Mouse (Mus musculus) neural tube, embryonic 13.5 days (tissue): ENCODE data around the gene Vti1a. TPM values are rescaled to one million over a fixed set of nuclear protein-coding genes. Genes with fewer than 3 reads are reported as not detected.
A peak's percentile ranks its signal among the peaks of the same experiment; 100 is the strongest.

Experiments used
- ATAC-seq: fragments of 200-750 bp; cut with Nextera tagmentation; 2 replicates; pipeline ENCODE4 v1.8.0; 2017; ENCODE audit warnings: low read depth, mild to moderate bottlenecking, moderate TSS enrichment, moderate library complexity
- H3K27ac ChIP-seq: fragments of 300-500 bp; sonication (generic); replicated peaks from 2 replicates; pipeline ENCODE4 v1.5.1; 2015; ENCODE audit warnings: moderate library complexity, mild to moderate bottlenecking, inconsistent platforms
- H3K27me3 ChIP-seq: fragments of 300-500 bp; sonication (generic); 2 replicates; pipeline ENCODE4 v1.6.1; 2015; ENCODE audit warnings: mild to moderate bottlenecking, inconsistent platforms
- H3K36me3 ChIP-seq: fragments of 300-500 bp; sonication (generic); 2 replicates; pipeline ENCODE4 v1.6.1; 2015; ENCODE audit warnings: mild to moderate bottlenecking, inconsistent platforms
- H3K4me1 ChIP-seq: fragments of 300-500 bp; sonication (generic); replicated peaks from 2 replicates; pipeline ENCODE4 v1.6.1; 2015; ENCODE audit warnings: inconsistent platforms
- H3K4me2 ChIP-seq: fragments of 300-500 bp; sonication (generic); 2 replicates; pipeline ENCODE4 v1.6.1; 2015; ENCODE audit warnings: inconsistent platforms, mild to moderate bottlenecking, moderate library complexity
- H3K4me3 ChIP-seq: fragments of 300-500 bp; sonication (generic); 2 replicates; pipeline ENCODE4 v1.5.1; 2015; ENCODE audit warnings: mild to moderate bottlenecking, inconsistent platforms
- H3K9ac ChIP-seq: fragments of 300-500 bp; sonication (generic); 2 replicates; pipeline ENCODE4 v1.6.1; 2015; ENCODE audit warnings: moderate library complexity, mild to moderate bottlenecking, inconsistent platforms
- H3K9me3 ChIP-seq: fragments of 300-500 bp; sonication (generic); 2 replicates; pipeline ENCODE4 v1.6.1; 2016; ENCODE audit warnings: inconsistent platforms
- whole genome bisulfite sequencing: fragments of 180-500 bp; shearing (Covaris S2); methylation state at CpG from one replicate; pipeline ENCODE4 v1.1.7; 2015; 5-methylcytosine and 5-hydroxymethylcytosine counted together
- polyA plus RNA-seq: library from polyadenylated mRNA; unstranded; fragments of >200 nt; fragmentation: Nextera tagmentation; extraction: Ambion mirVana; gene quantifications from 2 replicates; pipeline ENCODE4 v1.2.1, GENCODE M21; 2015

The Vti1a gene
- polyA plus RNA-seq, 1 experiment from 2014 or later, result 28.8 TPM

GRCm38 (mm10) chr19:55292210-55292850 lies 23.8 kb upstream of the Vti1a start:
- no peak for ATAC-seq
- 93% methylated on average over 2 of the region's 2 CpGs for WGBS
- no peaks in the 10 kb centered on the region for H3K27me3 ChIP-seq

GRCm38 (mm10) chr19:55293175-55293574 lies 22.9 kb upstream of the Vti1a start:
- H3K4me1 ChIP-seq, result no peaks in the 10 kb centered on the region
- WGBS, result 40% methylated on average over 4 of the region's 4 CpGs
- ATAC-seq, result no peak

More at GRCm38 (mm10) chr19:55292210-55292850, 23.8 kb upstream of the Vti1a start:
- Histone ChIP-seq H3K4me1 (no peaks in the 10 kb centered on the region), H3K9ac (no peak overlapping the region), H3K4me3 (no peak overlapping the region), H3K9me3 (no peaks in the 10 kb centered on the region), H3K4me2 (no peak overlapping the region), H3K27ac (no peak overlapping the region), H3K36me3 (peaks cover 40% of the 10 kb centered on the region)

GRCm38 (mm10) chr19:55295075-55295474 lies 21.0 kb upstream of the Vti1a start:
- no peak overlapping the region for H3K27ac ChIP-seq
- H3K9ac ChIP-seq, result no peak overlapping the region
- H3K4me3 ChIP-seq, result no peak overlapping the region
- H3K4me2 ChIP-seq, result no peak overlapping the region
- WGBS, result 94% methylated on average over 9 of the region's 9 CpGs
- H3K4me1 ChIP-seq, result no peaks in the 10 kb centered on the region
- H3K27me3 ChIP-seq, result no peaks in the 10 kb centered on the region
- peaks cover 49% of the 10 kb centered on the region for H3K36me3 ChIP-seq
- no peaks in the 10 kb centered on the region for H3K9me3 ChIP-seq
- no peak for ATAC-seq

More at GRCm38 (mm10) chr19:55293175-55293574, 22.9 kb upstream of the Vti1a start:
- Histone ChIP-seq H3K9me3 (no peaks in the 10 kb centered on the region), H3K4me2 (no peak overlapping the region), H3K27ac (no peak overlapping the region), H3K36me3 (peaks cover 40% of the 10 kb centered on the region), H3K27me3 (no peaks in the 10 kb centered on the region), H3K9ac (no peak overlapping the region), H3K4me3 (no peak overlapping the region)

DNA sequence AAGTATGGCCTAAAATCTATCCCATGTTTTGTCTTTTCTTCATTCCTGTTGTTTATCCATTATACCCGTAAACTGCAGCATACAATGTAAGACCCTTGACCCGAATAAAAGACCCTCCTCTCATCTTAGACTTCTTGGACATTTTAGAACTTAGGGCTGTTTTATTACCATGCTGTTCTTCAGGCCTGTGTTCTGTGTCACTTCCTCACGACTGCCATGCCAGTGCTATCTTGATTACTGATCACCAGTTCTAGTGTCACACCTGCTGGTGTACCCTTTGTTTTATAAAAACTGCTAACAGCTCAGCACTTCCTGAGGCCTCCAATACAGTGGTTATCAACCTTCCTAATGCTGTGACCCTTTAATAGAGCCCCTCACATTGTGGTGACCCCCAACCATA lies 20.5 kb upstream of the Vti1a start:
- no peak for ATAC-seq
- H3K4me2 ChIP-seq, result no peak overlapping the region
- no peak overlapping the region for H3K9ac ChIP-seq
- peaks cover 54% of the 10 kb centered on the region for H3K36me3 ChIP-seq
- no peak overlapping the region for H3K4me3 ChIP-seq
- no peaks in the 10 kb centered on the region for H3K4me1 ChIP-seq
- 83% methylated on average over 3 of the region's 3 CpGs for WGBS
- H3K27me3 ChIP-seq, result no peaks in the 10 kb centered on the region
- H3K27ac ChIP-seq, result no peak overlapping the region
- H3K9me3 ChIP-seq, result no peaks in the 10 kb centered on the region

- no peak overlapping the region for H3K4me2 ChIP-seq
- no peak for ATAC-seq
- H3K9me3 ChIP-seq, result no peaks in the 10 kb centered on the region
- no peak overlapping the region for H3K9ac ChIP-seq
- H3K4me3 ChIP-seq, result no peak overlapping the region
- H3K27ac ChIP-seq, result no peak overlapping the region
- no peaks in the 10 kb centered on the region for H3K4me1 ChIP-seq
- peaks cover 61% of the 10 kb centered on the region for H3K36me3 ChIP-seq
- WGBS, result 94% methylated on average over 2 of the region's 2 CpGs
- H3K27me3 ChIP-seq, result no peaks in the 10 kb centered on the region
Measured at GRCm38 (mm10) chr19:55296301-55296700, 19.8 kb upstream of the Vti1a start.

DNA sequence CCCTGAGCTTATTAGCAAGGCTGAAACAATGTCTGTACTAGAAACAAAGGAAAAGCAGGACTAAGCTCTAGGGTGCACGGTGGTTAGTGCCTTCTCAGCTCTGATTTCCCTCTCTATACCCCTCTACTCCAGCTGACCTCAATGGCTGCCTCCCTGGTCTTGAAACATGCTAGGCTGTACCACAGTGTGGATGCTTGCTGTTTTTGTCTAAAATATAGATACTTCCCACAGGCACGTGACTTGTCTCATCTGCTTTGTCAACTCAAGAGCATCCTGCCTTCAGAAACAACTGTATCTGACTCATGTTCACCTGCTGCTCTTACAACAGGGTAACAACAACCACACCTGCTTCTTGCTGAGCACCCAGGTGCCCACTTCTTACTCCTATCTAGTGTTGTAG lies 18.6 kb upstream of the Vti1a start:
- Histone ChIP-seq H3K4me1 (no peaks in the 10 kb centered on the region), H3K4me2 (no peak overlapping the region), H3K9ac (no peak overlapping the region), H3K9me3 (no peaks in the 10 kb centered on the region), H3K27me3 (no peaks in the 10 kb centered on the region), H3K4me3 (no peak overlapping the region), H3K27ac (no peak overlapping the region), H3K36me3 (peaks cover 73% of the 10 kb centered on the region)
- ATAC-seq, result no peak
- 98% methylated on average over 2 of the region's 2 CpGs for WGBS

DNA sequence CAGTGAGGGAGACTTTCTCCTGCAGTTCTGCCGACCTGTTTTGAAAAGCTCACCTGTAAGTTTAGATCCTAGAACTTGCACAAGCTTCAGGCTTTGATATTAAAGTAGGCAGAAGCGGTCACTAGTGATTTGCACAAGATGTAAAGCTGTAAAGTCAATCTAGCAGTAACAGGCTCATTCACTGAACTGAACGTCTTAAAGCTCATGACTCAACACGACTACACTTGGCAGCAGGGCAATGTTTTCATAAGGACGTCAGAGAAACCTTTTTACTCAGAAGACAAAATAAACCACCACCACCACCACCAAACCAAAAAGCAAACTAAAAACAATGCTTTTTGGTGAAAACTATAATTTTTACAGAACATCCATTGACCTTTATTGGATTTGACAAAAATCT lies 18.1 kb upstream of the Vti1a start:
- H3K4me1 ChIP-seq, result no peaks in the 10 kb centered on the region
- no peak overlapping the region for H3K9ac ChIP-seq
- H3K4me2 ChIP-seq, result no peak overlapping the region
- 89% methylated on average over 5 of the region's 5 CpGs for WGBS
- no peak overlapping the region for H3K4me3 ChIP-seq
- H3K9me3 ChIP-seq, result no peaks in the 10 kb centered on the region
- H3K27me3 ChIP-seq, result no peaks in the 10 kb centered on the region
- H3K27ac ChIP-seq, result no peak overlapping the region
- no peak for ATAC-seq
- H3K36me3 ChIP-seq, result peaks cover 78% of the 10 kb centered on the region

- Histone ChIP-seq H3K4me2 (no peak overlapping the region), H3K27me3 (no peaks in the 10 kb centered on the region), H3K9me3 (no peaks in the 10 kb centered on the region), H3K27ac (no peak overlapping the region), H3K36me3 (peaks cover 92% of the 10 kb centered on the region), H3K4me1 (no peaks in the 10 kb centered on the region), H3K9ac (no peak overlapping the region), H3K4me3 (no peak overlapping the region)
- 98% methylated on average over 1 of the region's 1 CpGs for WGBS
- ATAC-seq, result no peak
Measured at GRCm38 (mm10) chr19:55299378-55299777, 16.7 kb upstream of the Vti1a start.

GRCm38 (mm10) chr19:55300525-55300924 lies 15.6 kb upstream of the Vti1a start:
- Histone ChIP-seq H3K36me3 (peaks cover 84% of the 10 kb centered on the region), H3K27me3 (no peaks in the 10 kb centered on the region), H3K4me3 (no peak overlapping the region), H3K27ac (no peak overlapping the region), H3K9ac (no peak overlapping the region), H3K4me2 (no peak overlapping the region), H3K4me1 (no peaks in the 10 kb centered on the region), H3K9me3 (no peaks in the 10 kb centered on the region)
- WGBS, result 85% methylated on average over 3 of the region's 3 CpGs
- ATAC-seq, result no peak

DNA sequence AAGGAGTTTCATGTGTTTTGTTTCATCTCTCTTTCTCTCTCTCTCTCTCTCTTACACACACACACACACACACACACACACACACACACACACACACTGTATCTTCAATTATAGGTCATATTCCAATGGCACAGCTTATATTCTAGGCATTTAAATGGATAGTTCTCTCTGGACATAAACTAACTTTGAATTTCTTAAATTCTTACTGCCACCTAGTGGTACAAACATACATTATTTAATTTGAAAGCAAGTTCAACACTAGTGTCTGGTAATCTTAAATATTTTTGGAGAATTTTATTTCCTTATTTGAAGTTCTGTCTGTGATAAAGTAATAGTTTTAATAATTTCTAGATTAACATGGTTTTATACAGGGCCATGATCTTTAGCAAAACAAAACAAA lies 11.1 kb upstream of the Vti1a start:
- H3K27ac ChIP-seq, result no peak overlapping the region
- no peaks in the 10 kb centered on the region for H3K27me3 ChIP-seq
- H3K9me3 ChIP-seq, result no peaks in the 10 kb centered on the region
- H3K4me2 ChIP-seq, result no peak overlapping the region
- H3K36me3 ChIP-seq, result peaks cover 85% of the 10 kb centered on the region
- H3K4me1 ChIP-seq, result no peaks in the 10 kb centered on the region
- no peak overlapping the region for H3K9ac ChIP-seq
- H3K4me3 ChIP-seq, result no peak overlapping the region
- ATAC-seq, result no peak

- peaks cover 31% of the 10 kb centered on the region for H3K4me1 ChIP-seq
- H3K27ac ChIP-seq, result no peak overlapping the region
- H3K9ac ChIP-seq, result no peak overlapping the region
- no peak for ATAC-seq
- no peaks in the 10 kb centered on the region for H3K27me3 ChIP-seq
- no peak overlapping the region for H3K4me3 ChIP-seq
- no peaks in the 10 kb centered on the region for H3K9me3 ChIP-seq
- 93% methylated on average over 8 of the region's 8 CpGs for WGBS
- H3K36me3 ChIP-seq, result peaks cover 53% of the 10 kb centered on the region
- H3K4me2 ChIP-seq, result no peak overlapping the region
Measured at GRCm38 (mm10) chr19:55311874-55312273, 4.2 kb upstream of the Vti1a start.

DNA sequence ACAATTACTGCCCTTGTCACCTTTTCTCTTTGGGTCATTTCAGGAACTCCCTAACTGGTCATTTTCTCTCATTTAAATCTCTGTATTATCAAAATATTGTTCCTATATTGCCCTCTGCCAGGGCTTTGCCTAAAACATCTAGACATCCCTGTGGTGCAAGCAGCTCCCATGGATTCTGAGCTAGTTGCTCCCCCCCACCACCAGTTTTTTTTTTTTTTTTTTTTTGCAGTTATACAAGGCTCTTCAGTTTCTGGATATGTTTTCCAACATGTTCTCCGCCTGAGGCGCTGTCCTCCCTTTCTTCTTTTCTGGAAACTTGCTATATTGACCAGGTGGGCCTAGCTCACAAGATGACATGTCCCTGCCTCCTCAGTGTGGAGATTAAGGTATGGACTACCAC lies 2.4 kb upstream of the Vti1a start:
- no peak for ATAC-seq

DNA sequence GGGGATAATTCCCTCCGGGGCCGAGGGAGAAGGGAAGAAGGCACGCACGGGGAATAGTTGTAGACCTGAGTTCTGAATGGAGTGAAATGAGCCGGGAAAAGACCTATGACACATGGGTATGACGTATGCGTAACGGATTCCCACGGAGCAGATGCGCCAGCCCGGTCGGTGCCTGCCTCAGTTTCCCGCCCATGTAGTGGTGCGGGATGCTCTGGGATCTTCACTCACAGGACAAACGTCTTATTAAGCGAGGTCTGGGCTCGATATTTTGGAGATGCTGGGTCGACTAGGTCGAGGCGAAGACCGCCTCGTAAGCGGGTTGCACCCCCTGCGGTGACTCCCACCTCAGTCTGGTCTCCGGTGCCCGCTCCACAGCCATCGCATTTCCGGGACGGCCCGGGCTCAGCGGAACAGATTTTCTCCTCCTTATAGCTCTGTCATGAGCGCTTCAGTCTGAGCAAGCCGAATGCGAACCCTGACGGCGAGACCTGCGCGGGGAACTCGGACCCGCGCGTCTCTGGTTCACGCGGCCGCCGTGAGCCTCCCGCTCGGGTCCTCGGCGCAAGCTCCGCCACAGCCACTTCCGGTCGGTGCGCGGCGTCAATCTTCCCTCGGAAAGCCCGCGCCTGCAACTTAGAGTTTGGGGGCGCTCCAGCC lies 515 bp upstream of the Vti1a start, which contains the start of gene Zdhhc6:
Gene Zdhhc6 (minus strand): TSS at position 581 of the 657 bp plus-strand sequence.
- Histone ChIP-seq H3K27me3 (no peaks in the 10 kb centered on the region), H3K4me1 (peaks cover 46% of the 10 kb centered on the region), H3K9ac (peak within 1 kb of the TSS; percentile 87), H3K4me3 (peak within 1 kb of the TSS; percentile 90), H3K9me3 (no peaks in the 10 kb centered on the region), H3K4me2 (peak within 1 kb of the TSS; percentile 93), H3K36me3 (peaks cover 19% of the 10 kb centered on the region), H3K27ac (peak within 1 kb of the TSS; percentile 87)
- ATAC-seq, result peak; percentile 86
- WGBS, result under 1% methylated on average over 59 of the region's 60 CpGs

More for the DNA sequence above, 2.4 kb upstream of the Vti1a start:
- H3K27me3 ChIP-seq, result no peaks in the 10 kb centered on the region
- H3K4me3 ChIP-seq, result no peak overlapping the region
- H3K9me3 ChIP-seq, result no peaks in the 10 kb centered on the region
- H3K4me1 ChIP-seq, result peaks cover 41% of the 10 kb centered on the region
- H3K27ac ChIP-seq, result no peak overlapping the region
- 0 out of 2 replicates have a peak overlapping the region, but pooled peaks have one; percentile 19 for H3K9ac ChIP-seq
- 88% methylated on average over 2 of the region's 2 CpGs for WGBS
- no peak overlapping the region for H3K4me2 ChIP-seq
- H3K36me3 ChIP-seq, result peaks cover 38% of the 10 kb centered on the region
